Mouse (Mus musculus): ENCODE measurements around the gene Prps1l1.

Gene Prps1l1

DNA sequence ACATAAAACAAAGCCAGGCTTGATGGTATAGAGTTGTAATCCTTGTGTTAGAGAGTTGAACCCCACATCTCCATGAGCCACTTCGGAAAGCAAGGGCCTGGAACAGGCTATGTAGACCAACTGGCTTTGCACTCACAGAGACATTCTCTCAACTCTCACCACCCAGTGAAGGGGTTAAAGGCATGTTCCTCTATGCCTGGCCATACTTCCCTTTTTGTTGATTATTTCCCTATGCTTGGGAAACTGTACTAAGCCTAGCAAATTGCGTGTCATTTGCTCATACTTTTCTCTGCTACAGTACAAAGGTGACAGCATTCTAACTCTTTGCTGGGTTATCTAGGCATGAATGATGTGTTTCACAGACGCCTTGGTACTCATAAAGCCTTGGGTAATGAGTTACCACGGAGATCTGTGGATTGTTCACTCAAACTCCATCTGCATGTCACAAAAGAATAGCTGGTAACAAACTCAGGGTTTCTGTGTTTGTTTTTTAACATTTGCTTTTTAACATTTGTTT, 41.4 kb downstream of the Prps1l1 start:
- no peak for DNase-seq (ENCODE audit: low spot score)

- DNase-seq (ENCODE audit: low spot score) = no peak
Observed at GRCm38 (mm10) chr12:35027533-35027932, 43.0 kb downstream of the Prps1l1 start.
